9 mouse cellular contexts compared by ENCODE assay signal in the genomic region with DNA sequence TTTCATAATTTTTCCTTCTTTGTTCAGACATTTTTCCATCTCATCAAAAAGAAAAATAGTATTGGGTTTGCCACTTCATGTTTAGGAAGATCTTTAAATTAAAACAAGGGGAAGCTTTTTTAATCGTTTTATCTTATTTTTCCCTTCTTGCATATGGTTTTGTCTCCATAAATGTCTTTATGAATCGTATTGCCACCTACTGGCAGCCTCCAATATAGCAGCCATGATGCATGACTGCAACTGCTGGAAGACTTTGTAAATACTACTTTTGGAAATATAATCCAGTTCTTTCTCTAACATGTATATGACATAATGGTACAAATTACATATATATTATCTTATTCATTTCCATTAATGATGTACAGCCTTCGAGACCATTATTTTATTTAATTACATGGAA.
DNase-seq lines count a peak whose midpoint lies in the region; TF ChIP-seq lines count a peak whose summit lies in the region.
"Had no signal": no experiment of that assay in that cellular context is flagged by ENCODE, and none has a peak within 500 bp of the region (broad histone marks: within the 10 kb centered on the region; RNA-seq: fewer than 3 reads in every experiment).

No protein-coding gene starts in this region.

- no peak overlapping the region for H3K27ac ChIP-seq in heart, embryonic 10.5 days
- H3K27ac ChIP-seq in gastrocnemius, adult 2 months, result no peak overlapping the region
- H3K27ac ChIP-seq: macrophage had no signal

- no peak overlapping the region for H3K4me3 ChIP-seq in heart, embryonic 10.5 days
- H3K4me3 ChIP-seq in E14TG2a.4 (replicated peaks; ENCODE audit: low read length), result no peak overlapping the region
- H3K4me3 ChIP-seq in gastrocnemius, adult 2 months, result no peak overlapping the region

- DNase-seq in heart, adult 8-10 months (ENCODE audit: low spot score), result peak; percentile 30
- no peak for DNase-seq in heart, embryonic 10.5 days (ENCODE audit: low spot score)
- DNase-seq in brain, embryonic 18.5 days (ENCODE audit: low read depth, low spot score), result peak; percentile 43
- DNase-seq in gastrocnemius, adult 2 months, result peak; percentile 41
- peak; percentile 51 for DNase-seq in layer of hippocampus, adult 9-11 months
- DNase-seq in lung, postnatal 14 days, result peak; percentile 70
- peak; percentile 66 for DNase-seq in splenic B cell, adult 2 months (ENCODE audit: low read depth, low spot score)

- H3K9me3 ChIP-seq in heart, embryonic 10.5 days, result no peaks in the 10 kb centered on the region
- H3K9me3 ChIP-seq in E14TG2a.4 (ENCODE audit: low read length), result no peaks in the 10 kb centered on the region

- 21% methylated on average over 3 of the region's 3 CpGs for WGBS in heart, embryonic 10.5 days

- intact Hi-C loops in gastrocnemius, adult 2 months (cut with DNase I), result loop anchor here (5.0 kb wide), 1 partner anchor 954 kb away; no protein-coding TSS in a partner anchor

- TF ChIP-seq CTCF in E14TG2a.4 (conservative IDR thresholded peaks at IDR 0.05; ENCODE audit: low read length), result peak; percentile 62
- peak; percentile 77 for TF ChIP-seq CTCF in gastrocnemius, adult 2 months (IDR thresholded peaks at IDR 0.05)

- H3K36me3 ChIP-seq in heart, embryonic 10.5 days, result no peaks in the 10 kb centered on the region
- H3K36me3 ChIP-seq in E14TG2a.4 (ENCODE audit: insufficient read depth, low read length), result no peaks in the 10 kb centered on the region
- no peaks in the 10 kb centered on the region for H3K36me3 ChIP-seq in splenic B cell, adult 2 months (ENCODE audit: control insufficient read depth, insufficient read depth, low read length, poor library complexity, severe bottlenecking)

- no peaks in the 10 kb centered on the region for H3K4me1 ChIP-seq in heart, embryonic 10.5 days
- H3K4me1 ChIP-seq in E14TG2a.4 (replicated peaks; ENCODE audit: low read depth, low read length), result no peaks in the 10 kb centered on the region

- H3K27me3 ChIP-seq in heart, embryonic 10.5 days (ENCODE audit: insufficient read depth, poor library complexity, severe bottlenecking), result no peaks in the 10 kb centered on the region
- H3K27me3 ChIP-seq in E14TG2a.4 (ENCODE audit: insufficient read depth, low read length), result no peaks in the 10 kb centered on the region
- no peaks in the 10 kb centered on the region for H3K27me3 ChIP-seq in splenic B cell, adult 2 months (ENCODE audit: control insufficient read depth, insufficient read depth, low read length, poor library complexity, severe bottlenecking)
